Mouse (Mus musculus) macrophage (primary cell): ENCODE data around the gene Tcf7l1. TPM values are rescaled to one million over a fixed set of nuclear protein-coding genes. Genes with fewer than 3 reads are reported as not detected.

Experiments
- H3K27ac ChIP-seq: fragments of 350-480 bp; formaldehyde crosslinking; 2 replicates; pipeline ENCODE4 v1.9.0; 2021
- H3K36me3 ChIP-seq: fragments of 350-480 bp; formaldehyde crosslinking; 2 replicates; pipeline ENCODE4 v1.9.0; 2021; ENCODE audit errors: inconsistent target
- H3K4me3 ChIP-seq: fragments of 350-480 bp; formaldehyde crosslinking; 2 replicates; pipeline ENCODE4 v1.9.0; 2021; ENCODE audit errors: inconsistent target
- H3K79me2 ChIP-seq: fragments of 350-480 bp; formaldehyde crosslinking; 2 replicates; pipeline ENCODE4 v1.9.0; 2021; ENCODE audit errors: inconsistent target
- WGBS: methylation state at CpG from one replicate; pipeline ENCODE4 v1.1.7; 2026; ENCODE audit warnings: inconsistent platforms; ENCODE audit not compliant: missing documents; 5-methylcytosine and 5-hydroxymethylcytosine counted together
- polyA plus RNA-seq: library from polyadenylated mRNA; stranded (reverse); fragments of 250-400 nt; gene quantifications from 3 replicates; pipeline ENCODE4 v1.2.4, GENCODE M21; 2018; ENCODE audit warnings: inconsistent platforms

Tcf7l1 gene
- polyA plus RNA-seq, 1 experiment from 2014 or later = not detected

DNA sequence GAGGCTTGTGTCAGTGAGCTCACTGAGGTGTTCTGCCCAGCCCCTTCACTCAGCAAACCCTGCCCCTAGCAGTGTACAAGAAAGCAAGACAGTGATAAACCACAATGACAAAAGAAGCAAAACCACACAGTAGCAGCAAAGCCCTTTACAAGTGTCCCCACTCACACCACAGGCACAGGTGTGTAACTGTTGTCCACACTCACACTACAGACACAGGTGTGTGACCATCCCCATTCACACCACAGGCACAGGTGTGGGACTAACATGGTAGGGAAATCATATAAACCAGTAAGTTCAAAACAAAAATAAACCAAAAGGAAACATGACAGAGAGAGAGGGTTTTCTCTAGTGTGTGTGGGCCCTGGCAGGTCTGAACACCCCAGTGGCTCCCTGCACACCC lies 200.7 kb downstream of the Tcf7l1 start:
- H3K36me3 ChIP-seq = peaks cover 19% of the 10 kb centered on the region
- no peaks in the 10 kb centered on the region for H3K79me2 ChIP-seq
- H3K27ac ChIP-seq = no peak overlapping the region
- no peak overlapping the region for H3K4me3 ChIP-seq

DNA sequence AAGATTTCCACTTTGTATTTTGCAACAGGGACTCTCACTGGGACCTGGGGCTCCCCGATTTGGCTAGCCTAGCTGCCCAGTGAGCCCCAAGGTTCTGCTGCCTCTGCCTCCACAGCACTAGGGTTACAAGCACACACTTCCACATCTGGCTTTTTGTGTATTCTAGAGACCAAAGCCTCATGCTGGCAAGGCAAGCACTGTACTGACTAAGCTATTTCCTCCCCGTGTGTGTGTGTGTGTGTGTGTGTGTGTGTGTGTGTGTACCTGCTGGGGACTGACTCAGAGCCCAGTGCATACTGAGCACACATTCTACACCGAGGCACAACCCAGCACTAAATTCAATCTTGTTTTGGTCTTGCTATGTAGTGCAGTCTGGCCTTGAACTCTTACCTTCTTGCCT lies 202.4 kb downstream of the Tcf7l1 start:
- H3K79me2 ChIP-seq = no peaks in the 10 kb centered on the region
- no peak overlapping the region for H3K4me3 ChIP-seq
- WGBS = 78% methylated on average over 3 of the region's 3 CpGs
- peaks cover 15% of the 10 kb centered on the region for H3K36me3 ChIP-seq
- H3K27ac ChIP-seq = no peak overlapping the region

DNA sequence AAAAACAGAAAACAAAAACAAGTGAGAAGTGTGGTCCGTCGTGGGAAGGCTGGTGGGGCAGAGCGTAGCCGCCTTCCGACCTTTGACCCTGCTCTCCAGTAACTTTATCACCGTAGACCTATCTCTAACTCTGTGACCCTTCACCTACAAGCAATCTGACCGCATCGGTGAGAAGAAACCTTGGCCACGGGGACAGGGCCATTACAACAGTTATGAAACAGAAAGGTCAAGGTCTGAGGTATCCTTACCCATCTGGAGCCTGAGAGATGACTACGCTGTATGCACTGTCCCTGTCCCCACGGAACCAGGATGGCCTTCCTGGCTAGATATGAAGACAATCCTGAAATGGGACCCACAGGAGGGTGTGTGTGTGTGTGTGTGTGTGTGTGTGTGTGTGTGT lies 204.9 kb downstream of the Tcf7l1 start:
- Histone ChIP-seq H3K4me3 (no peak overlapping the region), H3K79me2 (no peaks in the 10 kb centered on the region), H3K36me3 (peaks cover 23% of the 10 kb centered on the region), H3K27ac (no peak overlapping the region)
- WGBS = 94% methylated on average over 11 of the region's 11 CpGs

DNA sequence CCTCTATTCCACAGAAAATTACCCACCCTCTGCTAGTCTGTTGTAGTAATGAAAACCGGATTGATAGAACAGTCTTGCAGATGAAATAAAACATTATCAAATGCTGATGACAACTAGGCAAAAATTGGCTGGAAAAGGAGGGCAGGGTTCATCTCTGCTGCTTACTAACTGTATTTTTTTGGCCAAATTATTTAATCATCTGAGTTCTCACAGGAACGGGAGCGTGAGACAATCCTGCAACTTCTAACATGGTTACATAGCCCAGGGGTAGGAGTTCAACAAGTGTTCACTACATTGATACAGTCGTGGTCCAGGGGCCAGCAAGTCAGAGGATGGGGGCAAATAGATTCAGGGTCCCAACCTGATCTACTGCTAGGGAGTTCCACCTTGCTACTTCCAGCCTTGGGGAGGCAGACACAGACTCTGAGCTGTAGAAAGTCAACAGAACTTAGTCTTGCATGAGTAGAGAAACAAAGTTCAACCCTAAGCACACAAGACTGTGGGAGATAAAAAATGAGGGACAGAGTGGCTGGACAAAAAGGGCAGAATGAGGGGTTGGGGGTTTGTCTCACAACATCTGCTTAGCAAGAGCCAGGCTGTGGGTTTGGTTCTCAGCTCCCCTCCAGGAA lies 205.7 kb downstream of the Tcf7l1 start:
- 88% methylated on average over 4 of the region's 4 CpGs for WGBS
- H3K36me3 ChIP-seq = peaks cover 23% of the 10 kb centered on the region
- H3K79me2 ChIP-seq = no peaks in the 10 kb centered on the region
- H3K27ac ChIP-seq = no peak overlapping the region
- no peak overlapping the region for H3K4me3 ChIP-seq

DNA sequence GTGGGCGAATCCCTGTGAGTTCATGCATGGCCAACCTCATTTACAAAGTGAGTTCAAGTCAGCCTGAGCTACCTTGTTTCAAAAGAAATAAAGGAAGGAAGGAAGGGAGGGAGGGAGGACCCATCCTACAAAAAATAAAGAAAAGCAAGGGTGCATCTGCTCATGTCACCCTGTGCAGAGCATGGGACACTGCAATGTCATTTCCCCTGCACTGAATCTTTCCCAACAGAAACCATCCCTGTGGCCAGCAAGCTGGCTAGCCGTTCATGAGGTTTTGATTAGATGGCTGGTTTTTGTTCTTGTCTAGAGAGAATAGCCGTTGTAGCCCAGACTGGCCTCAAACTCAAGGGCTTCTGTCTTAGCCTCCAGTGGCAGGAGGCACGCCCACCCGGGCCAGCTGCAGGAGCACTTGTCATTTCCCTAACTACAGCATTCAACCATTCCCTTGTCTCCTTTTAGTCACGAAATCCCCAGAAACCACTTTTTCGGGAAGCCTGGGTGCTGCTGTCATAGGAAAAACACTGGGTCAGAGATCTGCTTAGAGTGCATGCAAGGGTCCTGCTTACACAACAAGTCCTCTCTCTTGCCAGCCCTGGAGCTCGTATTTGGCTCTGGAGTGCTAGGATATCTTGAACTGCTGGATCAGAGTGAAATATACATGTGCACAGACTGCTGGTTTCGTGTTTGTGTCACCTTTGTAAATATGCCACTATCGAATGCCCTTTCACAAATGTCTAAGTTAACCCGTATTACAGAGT lies 207.2 kb downstream of the Tcf7l1 start:
- H3K36me3 ChIP-seq = peaks cover 17% of the 10 kb centered on the region; the same call in 1 of the 2 replicates
- no peaks in the 10 kb centered on the region for H3K79me2 ChIP-seq
- 52% methylated on average over 11 of the region's 11 CpGs for WGBS
- H3K4me3 ChIP-seq = no peak overlapping the region
- no peak overlapping the region for H3K27ac ChIP-seq

Other genes with a start within 250 kb of the Tcf7l1 start
- gene Capg, start 244.9 kb downstream of the Tcf7l1 start, polyA plus RNA-seq = 672 to 1,184 TPM (median 744 TPM) in 3 replicates
- 5.0 to 8.4 TPM (median 7.3 TPM) in 3 replicates for gene Elmod3, start 190.8 kb downstream of the Tcf7l1 start, polyA plus RNA-seq
- 6.6 to 12.3 TPM (median 8.4 TPM) in 3 replicates for gene Retsat, start 190.8 kb downstream of the Tcf7l1 start, polyA plus RNA-seq
- gene Tgoln1, start 172.3 kb downstream of the Tcf7l1 start, polyA plus RNA-seq = 90.8 to 106 TPM (median 102 TPM) in 3 replicates
- gene Kcmf1, start 110.7 kb upstream of the Tcf7l1 start, polyA plus RNA-seq = 43.9 to 55.0 TPM (median 51.8 TPM) in 3 replicates
- 1,065 to 2,086 TPM (median 1,228 TPM) in 3 replicates for gene Tmsb10, start 169.5 kb upstream of the Tcf7l1 start, polyA plus RNA-seq